Comparison of ENCODE assay signal across 28 mouse cellular contexts in genomic region chr5:20810449-20810848, GRCm38 (mm10).
"Had no signal": no experiment of that assay in that cellular context is flagged by ENCODE, and none has a peak within 500 bp of the region (broad histone marks: within the 10 kb centered on the region; RNA-seq: fewer than 3 reads in every experiment).

No protein-coding gene starts in this region.

- H3K9me3 ChIP-seq: embryonic facial prominence, embryonic 10.5 days; embryonic facial prominence, embryonic 12.5 days; embryonic facial prominence, embryonic 13.5 days; embryonic facial prominence, embryonic 15.5 days; forebrain, embryonic 10.5 days; forebrain, embryonic 12.5 days; forebrain, embryonic 13.5 days; forebrain, embryonic 15.5 days had no signal

- H3K4me2 ChIP-seq: embryonic facial prominence, embryonic 12.5 days; embryonic facial prominence, embryonic 13.5 days; embryonic facial prominence, embryonic 15.5 days; forebrain, embryonic 12.5 days; forebrain, embryonic 13.5 days; forebrain, embryonic 15.5 days had no signal

- H3K27me3 ChIP-seq: embryonic facial prominence, embryonic 12.5 days; embryonic facial prominence, embryonic 13.5 days; embryonic facial prominence, embryonic 15.5 days; forebrain, embryonic 12.5 days; forebrain, embryonic 13.5 days; forebrain, embryonic 15.5 days had no signal

- H3K4me3 ChIP-seq: embryonic facial prominence, embryonic 10.5 days; embryonic facial prominence, embryonic 12.5 days; embryonic facial prominence, embryonic 13.5 days; embryonic facial prominence, embryonic 15.5 days; erythroblast, embryonic 14.5 days; forebrain, embryonic 10.5 days; forebrain, embryonic 12.5 days; forebrain, embryonic 13.5 days; forebrain, embryonic 15.5 days; gastrocnemius, adult 2 months had no signal

- H3K9ac ChIP-seq: embryonic facial prominence, embryonic 12.5 days; embryonic facial prominence, embryonic 13.5 days; embryonic facial prominence, embryonic 15.5 days; forebrain, embryonic 12.5 days; forebrain, embryonic 13.5 days; forebrain, embryonic 15.5 days; forebrain, postnatal 0 days had no signal

- DNase-seq: cerebellum, adult 18-20 months; cerebellum, adult 2 months; cerebellum, adult 8-10 months; cerebellum, adult 9-10 months; cerebellum, adult 9-11 months; cerebellum, postnatal 10 days; cerebellum, postnatal 14 days; cerebellum, postnatal 25 days; cerebellum, postnatal 36 days; embryo, embryonic 11 days; forebrain, postnatal 0 days; gastrocnemius, adult 2 months; gastrocnemius, postnatal 10 days; gastrocnemius, postnatal 14 days; gastrocnemius, postnatal 25 days; gastrocnemius, postnatal 36 days; heart, adult 11 months had no signal

- H3K36me3 ChIP-seq: embryonic facial prominence, embryonic 12.5 days; embryonic facial prominence, embryonic 15.5 days; forebrain, embryonic 15.5 days had no signal

- H3K4me1 ChIP-seq: embryonic facial prominence, embryonic 10.5 days; embryonic facial prominence, embryonic 12.5 days; embryonic facial prominence, embryonic 13.5 days; embryonic facial prominence, embryonic 15.5 days; forebrain, embryonic 10.5 days; forebrain, embryonic 12.5 days; forebrain, embryonic 13.5 days; forebrain, embryonic 15.5 days had no signal

- ATAC-seq: forebrain, embryonic 13.5 days; forebrain, embryonic 14.5 days; forebrain, embryonic 15.5 days; forebrain, embryonic 16.5 days; forebrain, postnatal 0 days had no signal

- H3K27ac ChIP-seq: embryonic facial prominence, embryonic 10.5 days; embryonic facial prominence, embryonic 12.5 days; embryonic facial prominence, embryonic 13.5 days; embryonic facial prominence, embryonic 15.5 days; forebrain, embryonic 10.5 days; forebrain, embryonic 12.5 days; forebrain, embryonic 13.5 days; forebrain, embryonic 15.5 days; gastrocnemius, adult 2 months had no signal
